Mouse (Mus musculus) hindbrain, embryonic 16.5 days (tissue): Measurements from ENCODE around the gene Tfeb. TPM values are rescaled to one million over a fixed set of nuclear protein-coding genes. Genes with fewer than 3 reads are reported as not detected.

ENCODE experiments used
- polyA plus RNA-seq: library from polyadenylated mRNA; unstranded; fragments of >200 nt; fragmentation: Nextera tagmentation; extraction: Ambion mirVana; gene quantifications from 2 replicates; pipeline ENCODE4 v1.2.1, GENCODE M21; 2015

The Tfeb gene
- polyA plus RNA-seq, 1 experiment from 2014 or later = 4.6 TPM

Other genes starting within 250 kb of the Tfeb start
- gene Taf8, start 234.7 kb upstream of the Tfeb start, polyA plus RNA-seq = 20.0 and 20.5 TPM in 2 replicates
- gene Ccnd3, start 232.0 kb upstream of the Tfeb start, polyA plus RNA-seq = 81.7 and 99.9 TPM in 2 replicates
- gene Bysl, start 125.5 kb upstream of the Tfeb start, polyA plus RNA-seq = 35.5 and 37.8 TPM in 2 replicates
- gene Med20, start 125.4 kb upstream of the Tfeb start, polyA plus RNA-seq = 43.7 and 45.3 TPM in 2 replicates
- gene Gm20517, start 125.4 kb upstream of the Tfeb start, polyA plus RNA-seq = 1.7 and 1.9 TPM in 2 replicates
- gene Usp49, start 106.3 kb upstream of the Tfeb start, polyA plus RNA-seq = 5.2 TPM in 2 replicates
- gene Tomm6, start 48.6 kb upstream of the Tfeb start, polyA plus RNA-seq = 264 and 286 TPM in 2 replicates
- 55.7 and 58.1 TPM in 2 replicates for gene Frs3, start 48.0 kb upstream of the Tfeb start, polyA plus RNA-seq
- 1.4 TPM in 2 replicates for gene Gm21981, start 42.6 kb upstream of the Tfeb start, polyA plus RNA-seq
- 0.72 and 1.6 TPM in 2 replicates for gene Prickle4, start 42.3 kb upstream of the Tfeb start, polyA plus RNA-seq
- 0.11 TPM in 1 of 2 replicates, not detected in the other for gene Pgc, start 10.2 kb upstream of the Tfeb start, polyA plus RNA-seq
- gene Mdfi, start 97.7 kb downstream of the Tfeb start, polyA plus RNA-seq = 2.7 and 3.9 TPM in 2 replicates
- 27.4 and 31.8 TPM in 2 replicates for gene Foxp4, start 187.6 kb downstream of the Tfeb start, polyA plus RNA-seq